Mouse (Mus musculus) monocyte, adult 5-6 weeks (primary cell): ENCODE measurements around the gene Tgm2. TPM values are rescaled to one million over a fixed set of nuclear protein-coding genes. Genes with fewer than 3 reads are reported as not detected.
A peak's percentile ranks its signal among the peaks of the same experiment; 100 is the strongest.

ENCODE experiments used
- ATAC-seq: fragments of 153-309, 156-312 bp; replicated peaks from 2 replicates; pipeline ENCODE4 v1.8.0; 2017; ENCODE audit warnings: mild to moderate bottlenecking; ENCODE audit not compliant: low TSS enrichment, insufficient number of reproducible peaks, severe bottlenecking, poor library complexity, low FRiP score
- total RNA-seq: library from RNA; stranded (forward); fragments of 200-1000, 200-491, 200-594 nt; gene quantifications from 3 replicates; pipeline ENCODE4 v1.2.3, GENCODE M21; 2017

The Tgm2 gene
- total RNA-seq, 1 experiment from 2014 or later: 210 TPM

DNA sequence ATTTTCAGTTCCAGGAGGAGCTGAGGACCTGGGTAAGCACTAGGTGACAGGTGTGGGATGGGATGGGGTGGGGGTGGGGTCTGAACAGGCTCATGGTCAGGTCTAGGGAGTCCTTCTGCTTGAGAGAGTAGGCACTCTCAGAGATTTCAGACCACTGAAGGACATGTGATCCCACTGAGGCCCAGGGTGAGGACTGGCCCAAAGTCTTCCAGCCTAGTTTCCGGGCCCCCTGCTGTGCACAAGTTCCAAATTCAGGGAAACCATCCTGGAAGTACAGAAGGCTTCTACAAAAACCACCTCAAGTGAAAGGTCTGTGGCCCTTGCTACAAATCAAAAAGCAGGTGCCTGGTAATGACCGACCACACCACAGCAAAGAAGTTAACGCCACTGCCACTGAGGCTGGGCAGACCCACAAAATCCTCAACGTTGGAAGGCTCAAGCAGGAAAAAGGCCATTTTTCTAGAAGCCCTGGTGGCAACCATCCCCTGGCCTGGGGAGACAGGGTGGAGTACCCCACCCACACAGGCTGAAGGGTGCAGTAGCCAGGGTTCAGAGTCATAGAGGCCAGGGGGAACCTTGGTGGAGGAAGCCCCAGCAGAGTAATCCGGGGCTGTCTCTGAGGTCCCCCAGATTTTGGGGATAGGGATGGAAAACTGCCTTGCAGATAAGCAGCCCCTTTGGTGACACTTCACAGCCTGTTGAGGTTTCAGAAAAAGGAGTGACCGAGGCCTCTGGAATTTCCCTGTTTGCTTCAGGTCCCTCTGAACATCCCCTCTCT, 1.3 kb downstream of the Tgm2 start:
- no peak for ATAC-seq

DNA sequence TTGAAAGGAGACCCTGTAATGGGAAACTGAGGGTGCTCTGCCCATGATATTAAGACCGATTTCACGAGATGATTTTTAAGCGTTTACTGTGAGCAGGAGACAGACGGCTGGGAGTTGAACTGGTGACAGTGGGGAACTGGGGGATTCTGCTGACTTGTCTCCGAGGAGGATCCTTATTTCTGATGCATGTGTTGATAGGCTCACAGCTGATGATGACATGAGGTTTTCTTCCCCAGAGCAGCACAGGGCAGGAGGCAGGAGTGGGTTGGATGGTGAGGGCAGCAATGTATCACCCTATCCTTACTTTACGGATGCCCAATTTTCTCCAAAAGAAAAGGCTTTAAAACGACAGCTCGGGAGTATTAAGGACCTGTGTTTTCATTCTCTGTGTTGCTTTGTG, 2.0 kb downstream of the Tgm2 start:
- 0 out of 2 replicates have a peak, but pooled peaks have one; percentile 14 for ATAC-seq

DNA sequence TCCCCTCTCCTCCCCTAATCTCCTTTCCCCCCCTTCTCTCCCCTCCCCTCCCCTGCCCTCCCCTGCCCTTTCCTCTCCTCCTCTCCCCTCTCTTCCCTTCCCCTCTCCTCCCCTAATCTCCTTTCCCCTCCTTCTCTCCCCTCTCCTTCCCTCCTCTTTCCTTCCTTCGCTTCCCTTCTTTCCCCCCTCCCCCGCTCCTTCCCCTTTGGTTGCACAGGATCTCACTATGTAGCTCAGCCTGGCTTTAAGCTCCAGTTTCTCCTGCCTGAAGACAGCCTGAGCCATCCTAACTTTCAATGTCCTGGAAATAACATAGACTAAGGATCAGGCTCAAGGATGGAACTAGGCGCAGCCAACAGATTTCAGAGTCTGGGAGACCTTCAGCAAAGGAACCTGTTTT, 2.4 kb downstream of the Tgm2 start:
- ATAC-seq: no peak

DNA sequence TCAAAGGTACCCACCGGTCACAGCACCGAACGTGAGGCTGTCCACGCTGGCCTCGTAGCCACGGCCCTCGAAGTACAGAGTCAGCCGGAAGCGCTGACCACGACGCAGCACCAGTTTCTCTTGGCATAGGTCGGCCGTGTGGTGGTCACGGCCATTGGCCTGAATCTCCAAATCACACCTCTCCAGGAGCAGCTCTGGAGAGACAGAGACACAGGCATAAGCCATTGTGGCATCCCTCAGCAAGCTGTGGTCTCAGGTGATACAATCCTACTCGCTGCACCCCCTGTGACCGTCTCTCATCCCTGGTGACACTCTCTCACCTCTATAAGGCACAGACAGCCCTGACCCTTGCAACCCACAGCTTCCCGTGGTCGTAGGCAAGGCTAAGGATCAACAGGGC, 3.3 kb downstream of the Tgm2 start:
- no peak for ATAC-seq

DNA sequence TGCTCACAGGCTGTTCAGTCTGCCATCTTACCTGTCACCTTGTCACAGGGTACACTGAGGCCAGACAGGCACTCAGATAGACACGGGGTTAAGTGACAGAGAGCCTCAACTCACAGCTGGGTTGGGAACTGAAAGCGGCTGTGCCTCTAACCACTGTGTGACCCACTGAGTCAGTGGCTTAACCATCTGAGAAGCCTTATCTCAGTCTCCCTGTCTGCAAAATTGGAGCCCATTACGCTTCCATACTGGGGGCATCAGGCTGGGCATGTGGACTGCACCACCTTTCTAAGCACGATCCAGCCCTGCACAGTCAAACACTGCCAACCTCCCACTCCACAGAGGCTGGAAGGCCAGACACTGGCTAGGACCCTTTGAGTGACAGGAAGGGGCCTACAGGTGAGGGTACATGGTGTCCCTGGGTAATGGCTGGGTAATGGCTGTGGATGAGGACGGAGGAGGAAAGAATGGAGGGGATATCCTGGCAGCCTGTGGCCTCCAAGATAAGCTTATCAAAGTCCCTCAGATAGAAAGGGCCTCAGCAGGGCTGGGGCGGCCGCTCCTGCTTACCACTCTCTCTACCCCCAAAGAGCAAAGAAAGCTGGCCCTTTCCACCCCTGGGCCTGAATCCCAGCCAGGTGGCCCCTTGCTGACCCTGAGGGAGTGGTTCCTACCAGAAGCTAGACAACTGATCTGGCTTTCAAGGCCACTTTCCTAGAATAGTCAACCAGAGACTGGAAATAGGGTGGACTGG, 4.4 kb downstream of the Tgm2 start:
- no peak for ATAC-seq

- no peak for ATAC-seq
Measured at GRCm38 (mm10) chr2:158141271-158141670, 5.0 kb downstream of the Tgm2 start.

DNA sequence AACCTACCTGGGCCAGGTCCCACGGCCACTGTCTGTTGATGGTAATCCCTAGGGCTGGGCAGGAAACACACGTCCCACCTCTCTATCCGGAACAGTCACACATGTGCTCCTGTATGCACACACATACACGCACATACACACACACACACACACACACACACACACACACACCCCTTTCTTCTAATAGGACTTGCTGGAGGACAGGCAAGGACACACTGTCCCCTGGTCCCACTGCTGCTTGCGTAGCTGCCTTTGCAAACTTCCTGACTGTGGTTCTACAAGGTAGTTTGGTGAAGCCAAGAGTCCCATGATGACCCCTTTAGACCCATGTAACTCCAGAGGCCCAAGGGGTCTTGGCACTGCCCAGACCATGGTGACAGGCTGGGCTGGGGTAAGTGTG, 5.6 kb downstream of the Tgm2 start:
- ATAC-seq: no peak

- ATAC-seq: no peak
Measured at GRCm38 (mm10) chr2:158139628-158140027, 6.6 kb downstream of the Tgm2 start.

- ATAC-seq: no peak
Measured at GRCm38 (mm10) chr2:158138778-158139177, 7.5 kb downstream of the Tgm2 start.

DNA sequence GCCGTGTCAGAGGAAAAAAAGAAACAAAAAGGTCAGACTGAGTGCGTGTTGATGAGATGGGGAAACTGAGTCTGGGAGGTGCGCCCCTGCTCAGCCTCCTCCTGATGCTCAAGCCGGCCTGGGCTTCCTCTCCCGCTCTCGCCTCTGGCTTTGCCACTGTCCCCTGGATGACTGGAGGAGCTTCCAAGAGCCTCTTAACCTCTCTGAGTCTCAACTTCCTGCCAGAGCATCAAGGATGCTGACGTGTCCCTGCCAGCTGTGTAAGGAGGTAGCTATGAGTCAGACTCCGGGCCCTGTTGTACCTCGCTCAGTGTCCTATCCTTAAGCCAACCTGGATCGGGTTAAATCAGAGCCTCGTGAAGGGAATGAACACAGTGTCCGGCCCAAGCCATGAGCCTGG, 8.5 kb downstream of the Tgm2 start:
- ATAC-seq: no peak

GRCm38 (mm10) chr2:158136205-158136604, 10.0 kb downstream of the Tgm2 start:
- no peak for ATAC-seq

- ATAC-seq: peak; percentile 75
Measured at GRCm38 (mm10) chr2:158133050-158133449, 13.2 kb downstream of the Tgm2 start.

- ATAC-seq: no peak
Measured at GRCm38 (mm10) chr2:158132320-158132719, 13.9 kb downstream of the Tgm2 start.

GRCm38 (mm10) chr2:158131197-158131835, 14.9 kb downstream of the Tgm2 start:
- ATAC-seq: no peak

- 0 out of 2 replicates have a peak, but pooled peaks have one; percentile 4 for ATAC-seq
Measured at GRCm38 (mm10) chr2:158130391-158130986, 15.7 kb downstream of the Tgm2 start.

GRCm38 (mm10) chr2:158129291-158130002, 16.8 kb downstream of the Tgm2 start:
- no peak for ATAC-seq

- no peak for ATAC-seq
Measured at GRCm38 (mm10) chr2:158128461-158129130, 17.6 kb downstream of the Tgm2 start.

- ATAC-seq: no peak
Measured at GRCm38 (mm10) chr2:158127872-158128271, 18.4 kb downstream of the Tgm2 start.
